Mouse (Mus musculus): ENCODE data around the gene Aldh9a1. TPM values are rescaled to one million over a fixed set of nuclear protein-coding genes. Genes with fewer than 3 reads are reported as not detected.

Aldh9a1 gene
- polyA plus RNA-seq, 1 experiment from 2014 or later: 112 TPM

- ATAC-seq (replicated peaks; ENCODE audit: low FRiP score): no peak
- WGBS: 3% methylated on average over 7 of the region's 7 CpGs
- Histone ChIP-seq H3K4me2 (no peak overlapping the region), H3K4me3 (ENCODE audit: low read depth, low read length) (no peak overlapping the region), H3K27ac (ENCODE audit: low read depth, low read length) (no peak overlapping the region), H3K36me3 (ENCODE audit: control insufficient read depth, insufficient read depth, low read length) (no peaks in the 10 kb centered on the region), H3K9me3 (ENCODE audit: control insufficient read depth, low read length) (no peaks in the 10 kb centered on the region), H3K27me3 (replicated peaks; ENCODE audit: control insufficient read depth, insufficient read depth, low read length) (peaks cover 9% of the 10 kb centered on the region; the same call in 1 of the 2 replicates), H3K4me1 (replicated peaks; ENCODE audit: control insufficient read depth, insufficient read depth, low read length) (no peaks in the 10 kb centered on the region), H3K9ac (ENCODE audit: low read depth, low read length) (no peak overlapping the region)
- DNase-seq (ENCODE audit: low spot score): peak; percentile 66
Measured at GRCm38 (mm10) chr1:167414846-167415245, 65.1 kb downstream of the Aldh9a1 start.

Small RNAs within 50 kb of the gene (microRNA-seq; reads per million reads assigned to microRNA genes)
- gene Gm25911 (ENCODE audit: borderline number of aligned reads): 19.0 reads per million, percentile 30 among the genes with 10 or more reads in this experiment

Other genes with a start within 250 kb of the Aldh9a1 start
- gene Uck2, start 64.7 kb upstream of the Aldh9a1 start, polyA plus RNA-seq (2014; fragmentation: Nextera tagmentation; extraction: Ambion mirVana): 144 and 156 TPM in 2 replicates
- 104 and 116 TPM in 2 replicates for gene Tmco1, start 41.6 kb upstream of the Aldh9a1 start, polyA plus RNA-seq (2014; fragmentation: Nextera tagmentation; extraction: Ambion mirVana)
- gene Mgst3, start 43.9 kb downstream of the Aldh9a1 start, polyA plus RNA-seq (2014; fragmentation: Nextera tagmentation; extraction: Ambion mirVana): 242 and 253 TPM in 2 replicates
- 0.19 and 0.21 TPM in 2 replicates for gene Lrrc52, start 116.8 kb downstream of the Aldh9a1 start, polyA plus RNA-seq (2014; fragmentation: Nextera tagmentation; extraction: Ambion mirVana)
- 2.8 and 3.0 TPM in 2 replicates for gene Rxrg, start 248.4 kb downstream of the Aldh9a1 start, polyA plus RNA-seq (2014; fragmentation: Nextera tagmentation; extraction: Ambion mirVana)